Mouse (Mus musculus): ENCODE data around the gene Cand2. TPM values are rescaled to one million over a fixed set of nuclear protein-coding genes. Genes with fewer than 3 reads are reported as not detected.

Gene Cand2
- polyA plus RNA-seq, 1 experiment: 5.1 TPM

GRCm38 (mm10) chr6:115853985-115854384 is 79.6 kb downstream of the Cand2 start:
- no peak for DNase-seq
- TF ChIP-seq POLR2A (IDR thresholded peaks at IDR 0.05; ENCODE audit: borderline replicate concordance, insufficient read depth, low read length) (no peak), CTCF (IDR thresholded peaks at IDR 0.05; ENCODE audit: borderline replicate concordance, insufficient read depth, low read depth, low read length) (no peak)
- 38% methylated on average over 7 of the region's 7 CpGs for WGBS

GRCm38 (mm10) chr6:115854432-115854831 is 80.1 kb downstream of the Cand2 start:
- no peak overlapping the region for H3K27ac ChIP-seq (ENCODE audit: insufficient read depth, low read length)
- H3K27me3 ChIP-seq (ENCODE audit: control insufficient read depth, insufficient read depth, low read length): no peaks in the 10 kb centered on the region
- TF ChIP-seq POLR2A (IDR thresholded peaks at IDR 0.05; ENCODE audit: borderline replicate concordance, insufficient read depth, low read length) (no peak), CTCF (IDR thresholded peaks at IDR 0.05; ENCODE audit: borderline replicate concordance, insufficient read depth, low read depth, low read length) (no peak)
- H3K4me1 ChIP-seq (ENCODE audit: control insufficient read depth, insufficient read depth, low read length): no peaks in the 10 kb centered on the region
- no peak for DNase-seq
- no peak overlapping the region for H3K4me3 ChIP-seq (replicated peaks; ENCODE audit: insufficient read depth, low read depth, low read length)
- WGBS: 69% methylated on average over 2 of the region's 2 CpGs

More at GRCm38 (mm10) chr6:115853985-115854384, 79.6 kb downstream of the Cand2 start:
- Histone ChIP-seq H3K4me3 (replicated peaks; ENCODE audit: insufficient read depth, low read depth, low read length) (no peak overlapping the region), H3K4me1 (ENCODE audit: control insufficient read depth, insufficient read depth, low read length) (no peaks in the 10 kb centered on the region), H3K27ac (ENCODE audit: insufficient read depth, low read length) (no peak overlapping the region), H3K27me3 (ENCODE audit: control insufficient read depth, insufficient read depth, low read length) (no peaks in the 10 kb centered on the region)

Other genes with a start within 250 kb of the Cand2 start
- gene Tsen2, start 229.9 kb upstream of the Cand2 start, polyA plus RNA-seq (2012; rRNA removed): 22.1 and 26.2 TPM in 2 replicates
- 0.08 and 0.15 TPM in 2 replicates for gene Mkrn2os, start 182.0 kb upstream of the Cand2 start, polyA plus RNA-seq (2012; rRNA removed)
- gene Mkrn2, start 172.6 kb upstream of the Cand2 start, polyA plus RNA-seq (2012; rRNA removed): 34.7 and 37.7 TPM in 2 replicates
- 148 and 152 TPM in 2 replicates for gene Raf1, start 97.9 kb upstream of the Cand2 start, polyA plus RNA-seq (2012; rRNA removed)
- gene Tmem40, start 12.1 kb upstream of the Cand2 start, polyA plus RNA-seq (2012; rRNA removed): 2.7 and 3.5 TPM in 2 replicates
- 680 and 720 TPM in 2 replicates for gene Rpl32, start 34.2 kb downstream of the Cand2 start, polyA plus RNA-seq (2012; rRNA removed)
- gene Efcab12, start 63.9 kb downstream of the Cand2 start, polyA plus RNA-seq (2012; rRNA removed): 5.1 and 5.8 TPM in 2 replicates
- gene Mbd4, start 78.8 kb downstream of the Cand2 start, polyA plus RNA-seq (2012; rRNA removed): 9.5 and 10.9 TPM in 2 replicates
- 22.3 TPM in 2 replicates for gene Ift122, start 78.9 kb downstream of the Cand2 start, polyA plus RNA-seq (2012; rRNA removed)
- 0.79 and 0.89 TPM in 2 replicates for gene Rho, start 157.2 kb downstream of the Cand2 start, polyA plus RNA-seq (2012; rRNA removed)
- not detected in 2 replicates for gene H1foo, start 170.4 kb downstream of the Cand2 start, polyA plus RNA-seq (2012; rRNA removed)
- gene Plxnd1, start 220.5 kb downstream of the Cand2 start, polyA plus RNA-seq (2012; rRNA removed): 24.2 and 29.4 TPM in 2 replicates

Measured in cerebellum, adult 2 months (tissue).